ENCODE assay signal across 8 mouse cellular contexts in the genomic region with DNA sequence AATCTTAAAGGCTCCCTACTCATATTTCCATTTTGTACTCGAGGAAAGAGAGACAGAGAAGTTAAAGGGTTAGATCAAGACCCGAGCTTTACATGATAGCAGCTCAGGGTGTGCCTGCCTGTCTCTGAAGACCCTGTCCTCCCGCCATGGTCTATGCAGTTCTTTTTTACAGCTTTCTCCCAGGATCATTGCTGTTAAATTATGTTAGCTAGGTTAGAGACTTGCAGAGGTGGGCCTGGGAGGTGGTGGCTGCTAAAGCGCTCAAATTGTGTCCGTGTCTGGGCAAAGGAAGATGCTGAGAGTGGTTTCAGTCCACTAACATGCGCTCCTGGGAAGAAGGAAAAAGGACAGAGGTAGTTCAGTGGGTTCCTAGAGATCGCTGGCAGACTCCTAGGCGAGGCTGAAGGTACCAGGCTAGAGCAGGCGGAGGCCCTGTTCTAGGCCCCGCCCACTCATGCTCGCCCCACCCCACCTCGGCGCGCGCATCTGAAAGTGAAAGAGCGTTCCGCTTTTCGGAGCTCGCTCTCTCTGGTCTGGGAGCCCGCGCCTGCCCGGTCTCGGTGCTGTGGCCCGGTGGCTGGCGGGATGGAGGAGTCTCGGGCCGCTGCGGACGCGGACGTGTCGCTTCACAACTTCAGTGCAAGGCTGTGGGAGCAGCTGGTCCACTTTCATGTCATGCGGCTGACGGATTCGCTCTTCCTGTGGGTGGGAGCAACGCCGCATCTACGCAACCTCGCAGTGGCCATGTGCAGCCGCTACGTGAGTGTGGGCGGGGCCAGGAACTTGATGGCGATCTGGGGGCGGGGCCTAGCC. TPM values are rescaled to one million over a fixed set of nuclear protein-coding genes. Genes with fewer than 3 reads are reported as not detected.
DNase-seq lines count a peak whose midpoint lies in the region; ATAC-seq and TF ChIP-seq lines count a peak whose summit lies in the region.

A gene (plus strand): TSS at position 474 of the 813 bp plus-strand sequence.

- no peaks in the 10 kb centered on the region for H3K27me3 ChIP-seq in kidney, embryonic 14.5 days (ENCODE audit: control insufficient read depth, insufficient read depth, low read length)
- no peaks in the 10 kb centered on the region for H3K27me3 ChIP-seq in limb, embryonic 14.5 days (ENCODE audit: control insufficient read depth, insufficient read depth, low read length)
- H3K27me3 ChIP-seq in midbrain, embryonic 16.5 days (ENCODE audit: control insufficient read depth, insufficient read depth, low read depth, low read length), result no peaks in the 10 kb centered on the region
- no peaks in the 10 kb centered on the region for H3K27me3 ChIP-seq in spleen, adult 2 months (ENCODE audit: control insufficient read depth, insufficient read depth, low read length)

- ATAC-seq in kidney, embryonic 14.5 days (ENCODE audit: low FRiP score, low TSS enrichment), result peak; percentile 96
- peak; percentile 97 for ATAC-seq in limb, embryonic 14.5 days (ENCODE audit: low FRiP score, low read depth)
- peak; percentile 97 for ATAC-seq in midbrain, embryonic 16.5 days

- H3K27ac ChIP-seq in bone marrow macrophage, adult 2 months (ENCODE audit: insufficient read depth, low read depth, low read length), result peak within 1 kb of the TSS; percentile 89
- peak within 1 kb of the TSS; percentile 66 for H3K27ac ChIP-seq in embryonic fibroblast, embryonic 13.5 days (ENCODE audit: insufficient read depth, low read length)
- peak within 1 kb of the TSS; percentile 95 for H3K27ac ChIP-seq in kidney, embryonic 14.5 days (ENCODE audit: low read depth, low read length)
- peak within 1 kb of the TSS; percentile 89 for H3K27ac ChIP-seq in limb, embryonic 14.5 days (replicated peaks; ENCODE audit: low read depth, low read length)
- peak within 1 kb of the TSS; percentile 93 for H3K27ac ChIP-seq in midbrain, embryonic 16.5 days (ENCODE audit: low read length)
- H3K27ac ChIP-seq in spleen, adult 2 months (ENCODE audit: insufficient read depth, low read length), result peak within 1 kb of the TSS; percentile 100

- peaks cover 21% of the 10 kb centered on the region for H3K4me1 ChIP-seq in bone marrow macrophage, adult 2 months (ENCODE audit: control insufficient read depth, insufficient read depth, low read length)
- peaks cover 2% of the 10 kb centered on the region; the same call in 1 of the 2 replicates for H3K4me1 ChIP-seq in embryonic fibroblast, embryonic 13.5 days (ENCODE audit: control insufficient read depth, insufficient read depth, low read length)
- 0 out of 2 replicates have a peak, but pooled peaks cover 6% of the 10 kb centered on the region for H3K4me1 ChIP-seq in kidney, embryonic 14.5 days (ENCODE audit: control insufficient read depth, insufficient read depth, low read length)
- H3K4me1 ChIP-seq in limb, embryonic 14.5 days (ENCODE audit: control insufficient read depth, insufficient read depth, low read length), result peaks cover 15% of the 10 kb centered on the region
- peaks cover 16% of the 10 kb centered on the region for H3K4me1 ChIP-seq in midbrain, embryonic 16.5 days (ENCODE audit: control insufficient read depth, insufficient read depth, low read length)
- H3K4me1 ChIP-seq in spleen, adult 2 months (ENCODE audit: control insufficient read depth, insufficient read depth, insufficient read length), result peaks cover 3% of the 10 kb centered on the region; the same call in 1 of the 2 replicates

- no peak for TF ChIP-seq CTCF in bone marrow macrophage, adult 2 months (IDR thresholded peaks at IDR 0.05; ENCODE audit: low read depth, low read length)
- TF ChIP-seq CTCF in embryonic fibroblast, embryonic 13.5 days (IDR thresholded peaks at IDR 0.05; ENCODE audit: borderline replicate concordance, insufficient read depth, low read length), result no peak
- no peak for TF ChIP-seq CTCF in spleen, adult 2 months (IDR thresholded peaks at IDR 0.05; ENCODE audit: extremely low read depth, insufficient read depth, insufficient read length, insufficient replicate concordance)

- peaks cover 7% of the 10 kb centered on the region; the same call in 1 of the 2 replicates for H3K36me3 ChIP-seq in kidney, embryonic 14.5 days (ENCODE audit: control insufficient read depth, insufficient read depth, low read length)
- H3K36me3 ChIP-seq in limb, embryonic 14.5 days (ENCODE audit: control insufficient read depth, insufficient read depth, low read length), result peaks cover 9% of the 10 kb centered on the region; the same call in 1 of the 2 replicates
- peaks cover 3% of the 10 kb centered on the region; the same call in 1 of the 2 replicates for H3K36me3 ChIP-seq in midbrain, embryonic 16.5 days (ENCODE audit: control insufficient read depth, insufficient read depth, low read length)
- H3K36me3 ChIP-seq in spleen, adult 2 months (ENCODE audit: control insufficient read depth, insufficient read depth, low read length), result peaks cover 3% of the 10 kb centered on the region; the same call in 1 of the 2 replicates

- peak within 1 kb of the TSS; percentile 69 for H3K4me2 ChIP-seq in kidney, embryonic 14.5 days (replicated peaks; ENCODE audit: low read depth, low read length)
- H3K4me2 ChIP-seq in limb, embryonic 14.5 days (replicated peaks; ENCODE audit: low read depth, low read length, severe bottlenecking), result peak within 1 kb of the TSS; percentile 71
- peak within 1 kb of the TSS; percentile 87 for H3K4me2 ChIP-seq in midbrain, embryonic 16.5 days (ENCODE audit: low read length)

- H3K4me3 ChIP-seq in bone marrow macrophage, adult 2 months (ENCODE audit: insufficient read depth, low read length), result peak within 1 kb of the TSS; percentile 99
- peak within 1 kb of the TSS; percentile 68 for H3K4me3 ChIP-seq in embryonic fibroblast, embryonic 13.5 days (ENCODE audit: insufficient read depth, low read length)
- H3K4me3 ChIP-seq in kidney, embryonic 14.5 days (ENCODE audit: low read length), result peak within 1 kb of the TSS; percentile 69
- peak within 1 kb of the TSS; percentile 71 for H3K4me3 ChIP-seq in limb, embryonic 14.5 days (replicated peaks; ENCODE audit: low read length)
- H3K4me3 ChIP-seq in midbrain, embryonic 16.5 days (ENCODE audit: low read depth, low read length), result peak within 1 kb of the TSS; percentile 80
- peak within 1 kb of the TSS; percentile 98 for H3K4me3 ChIP-seq in spleen, adult 2 months (ENCODE audit: extremely low read depth, insufficient read depth, insufficient read length)

- H3K9ac ChIP-seq in kidney, embryonic 14.5 days (ENCODE audit: low read depth, low read length), result peak within 1 kb of the TSS; percentile 75
- peak within 1 kb of the TSS; percentile 70 for H3K9ac ChIP-seq in limb, embryonic 14.5 days (ENCODE audit: low read depth, low read length, severe bottlenecking)
- peak within 1 kb of the TSS; percentile 77 for H3K9ac ChIP-seq in midbrain, embryonic 16.5 days (ENCODE audit: low read depth, low read length)

- peak; percentile 99 for DNase-seq in B cell, adult 2 months
- peak; percentile 91 to 94 for DNase-seq in heart, adult 9 months (ENCODE audit: low spot score in 2 of 2)
- peak; percentile 90 for DNase-seq in limb, embryonic 14.5 days (ENCODE audit: low spot score)
- DNase-seq in spleen, adult 2 months (ENCODE audit: low read depth in 1 of 2, low spot score in 2 of 2), result peak; percentile 85 to 92

- no peak; the same call in 1 of the 2 replicates for TF ChIP-seq POLR2A in bone marrow macrophage, adult 2 months (IDR thresholded peaks at IDR 0.05; ENCODE audit: borderline replicate concordance, low read depth, low read length)
- peak; percentile 69 for TF ChIP-seq POLR2A in embryonic fibroblast, embryonic 13.5 days (IDR thresholded peaks at IDR 0.05; ENCODE audit: low read depth, low read length)
- TF ChIP-seq POLR2A in limb, embryonic 14.5 days (IDR thresholded peaks at IDR 0.05; ENCODE audit: borderline replicate concordance, extremely low read depth, insufficient read depth, insufficient read length), result peak; percentile 57; the same call in 1 of the 2 replicates
- peak; percentile 42 for TF ChIP-seq POLR2A in spleen, adult 2 months (IDR thresholded peaks at IDR 0.05; ENCODE audit: low read depth, low read length)

- WGBS in kidney, embryonic 14.5 days, result under 1% methylated on average over 44 of the region's 44 CpGs
- 2% methylated on average over 41 of the region's 44 CpGs for WGBS in limb, embryonic 14.5 days
- WGBS in midbrain, embryonic 16.5 days, result 4% methylated on average over 36 of the region's 44 CpGs
- 4% methylated on average over 44 of the region's 44 CpGs for WGBS in spleen, adult 2 months

- peaks cover 3% of the 10 kb centered on the region; the same call in 1 of the 2 replicates for H3K9me3 ChIP-seq in kidney, embryonic 14.5 days (ENCODE audit: control insufficient read depth, low read length)
- H3K9me3 ChIP-seq in limb, embryonic 14.5 days (ENCODE audit: control insufficient read depth, low read length), result no peaks in the 10 kb centered on the region
- no peaks in the 10 kb centered on the region for H3K9me3 ChIP-seq in midbrain, embryonic 16.5 days (replicated peaks; ENCODE audit: control insufficient read depth, low read length, poor library complexity, severe bottlenecking)

RNA-seq across cellular contexts. Expression of the gene that starts here (rescaled TPM):
- polyA plus RNA-seq in bone marrow macrophage, adult 2 months (2012; ENCODE audit: insufficient read depth, insufficient read length, missing spikeins), result 30.1 and 34.5 TPM in 2 replicates
- 18.5 and 21.7 TPM in 2 replicates for polyA plus RNA-seq in embryonic fibroblast, embryonic 13.5 days (2011; ENCODE audit: insufficient read length, low read depth, missing spikeins)
- 84.6 and 100 TPM in 2 replicates for polyA plus RNA-seq in kidney, embryonic 14.5 days (2014; fragmentation: Nextera tagmentation; extraction: Ambion mirVana)
- 133 and 153 TPM in 2 replicates for polyA plus RNA-seq in limb, embryonic 14.5 days (2012; rRNA removed)
- 75.5 and 83.8 TPM in 2 replicates for polyA plus RNA-seq in limb, embryonic 14.5 days (2014; fragmentation: Nextera tagmentation; extraction: Ambion mirVana)
- polyA plus RNA-seq in midbrain, embryonic 16.5 days (2015; fragmentation: Nextera tagmentation; extraction: Ambion mirVana), result 71.6 and 74.6 TPM in 2 replicates
- 104 and 206 TPM in 2 replicates for polyA plus RNA-seq in spleen, adult 2 months (2012; rRNA removed)

Comparison
In these comparisons a context has a peak if more than half of its experiments do, and no peak if none do; other contexts are left out.
1. Peak in every context shown above with its lines: DNase-seq, ATAC-seq, H3K4me3 ChIP-seq and H3K27ac ChIP-seq.